Mouse (Mus musculus): ENCODE data around the gene Uhrf1. TPM values are rescaled to one million over a fixed set of nuclear protein-coding genes. Genes with fewer than 3 reads are reported as not detected.
A peak's percentile ranks its signal among the peaks of the same experiment; 100 is the strongest.

Gene Uhrf1
- polyA plus RNA-seq, 1 experiment from 2014 or later = 103 TPM

GRCm38 (mm10) chr17:56276643-56277566 lies 26.2 kb upstream of the Uhrf1 start, which contains the start of gene Ticam1:
Gene Ticam1 (minus strand): TSS chr17:56276786.
- H3K27me3 ChIP-seq (replicated peaks) = no peaks in the 10 kb centered on the region
- peaks cover 19% of the 10 kb centered on the region; the same call in 1 of the 2 replicates for H3K4me1 ChIP-seq
- peak within 1 kb of the TSS; percentile 69 for H3K9ac ChIP-seq
- peak within 1 kb of the TSS; percentile 76 for H3K4me2 ChIP-seq
- H3K9me3 ChIP-seq = no peaks in the 10 kb centered on the region
- ATAC-seq (ENCODE audit: insufficient read depth, low FRiP score, low read depth) = peak; percentile 94
- peaks cover 15% of the 10 kb centered on the region for H3K36me3 ChIP-seq
- WGBS = 2% methylated on average over 14 of the region's 21 CpGs
- peak within 1 kb of the TSS; percentile 89 for H3K27ac ChIP-seq
- peak within 1 kb of the TSS; percentile 69 for H3K4me3 ChIP-seq (replicated peaks)

GRCm38 (mm10) chr17:56277567-56277893 lies 25.6 kb upstream of the Uhrf1 start:
- Histone ChIP-seq H3K9ac (no peak overlapping the region), H3K4me3 (replicated peaks) (no peak overlapping the region)
- no peak for ATAC-seq (ENCODE audit: insufficient read depth, low FRiP score, low read depth)

GRCm38 (mm10) chr17:56278340-56278739 lies 24.8 kb upstream of the Uhrf1 start:
- Histone ChIP-seq H3K4me2 (no peak overlapping the region), H3K9me3 (no peaks in the 10 kb centered on the region), H3K27ac (peak overlapping the region; percentile 50; the same call in 1 of the 2 replicates), H3K9ac (no peak overlapping the region), H3K27me3 (replicated peaks) (no peaks in the 10 kb centered on the region), H3K36me3 (peaks cover 15% of the 10 kb centered on the region), H3K4me1 (peaks cover 13% of the 10 kb centered on the region; the same call in 1 of the 2 replicates), H3K4me3 (replicated peaks) (no peak overlapping the region)
- no peak for ATAC-seq (ENCODE audit: insufficient read depth, low FRiP score, low read depth)
- 88% methylated on average over 5 of the region's 5 CpGs for WGBS

More at GRCm38 (mm10) chr17:56277567-56277893, 25.6 kb upstream of the Uhrf1 start:
- H3K36me3 ChIP-seq = peaks cover 15% of the 10 kb centered on the region
- H3K27me3 ChIP-seq (replicated peaks) = no peaks in the 10 kb centered on the region
- H3K9me3 ChIP-seq = no peaks in the 10 kb centered on the region
- WGBS = 32% methylated on average over 2 of the region's 2 CpGs
- peak overlapping the region; percentile 76 for H3K4me2 ChIP-seq
- peak overlapping the region; percentile 89 for H3K27ac ChIP-seq
- peaks cover 19% of the 10 kb centered on the region; the same call in 1 of the 2 replicates for H3K4me1 ChIP-seq

GRCm38 (mm10) chr17:56279481-56280155 lies 23.5 kb upstream of the Uhrf1 start:
- Histone ChIP-seq H3K4me1 (0 out of 2 replicates have a peak, but pooled peaks cover 4% of the 10 kb centered on the region), H3K4me2 (no peak overlapping the region), H3K27ac (0 out of 2 replicates have a peak overlapping the region, but pooled peaks have one; percentile 27), H3K27me3 (replicated peaks) (no peaks in the 10 kb centered on the region), H3K9ac (no peak overlapping the region), H3K9me3 (no peaks in the 10 kb centered on the region), H3K4me3 (replicated peaks) (no peak overlapping the region), H3K36me3 (peaks cover 23% of the 10 kb centered on the region)
- WGBS = 87% methylated on average over 12 of the region's 12 CpGs
- no peak for ATAC-seq (ENCODE audit: insufficient read depth, low FRiP score, low read depth)

GRCm38 (mm10) chr17:56281193-56281592 lies 21.9 kb upstream of the Uhrf1 start:
- H3K4me3 ChIP-seq (replicated peaks) = no peak overlapping the region
- WGBS = 85% methylated on average over 12 of the region's 12 CpGs
- H3K27ac ChIP-seq = no peak overlapping the region
- no peak overlapping the region for H3K4me2 ChIP-seq
- H3K9me3 ChIP-seq = no peaks in the 10 kb centered on the region
- H3K36me3 ChIP-seq = peaks cover 39% of the 10 kb centered on the region
- ATAC-seq (ENCODE audit: insufficient read depth, low FRiP score, low read depth) = no peak
- H3K9ac ChIP-seq = no peak overlapping the region
- H3K4me1 ChIP-seq = 0 out of 2 replicates have a peak, but pooled peaks cover 4% of the 10 kb centered on the region
- no peaks in the 10 kb centered on the region for H3K27me3 ChIP-seq (replicated peaks)

GRCm38 (mm10) chr17:56282802-56283201 lies 20.3 kb upstream of the Uhrf1 start:
- ATAC-seq (ENCODE audit: insufficient read depth, low FRiP score, low read depth) = no peak
- Histone ChIP-seq H3K9ac (no peak overlapping the region), H3K27ac (no peak overlapping the region), H3K4me3 (replicated peaks) (no peak overlapping the region), H3K4me1 (peaks cover 11% of the 10 kb centered on the region), H3K27me3 (replicated peaks) (no peaks in the 10 kb centered on the region), H3K4me2 (no peak overlapping the region), H3K36me3 (peaks cover 47% of the 10 kb centered on the region), H3K9me3 (no peaks in the 10 kb centered on the region)
- 85% methylated on average over 4 of the region's 4 CpGs for WGBS

DNA sequence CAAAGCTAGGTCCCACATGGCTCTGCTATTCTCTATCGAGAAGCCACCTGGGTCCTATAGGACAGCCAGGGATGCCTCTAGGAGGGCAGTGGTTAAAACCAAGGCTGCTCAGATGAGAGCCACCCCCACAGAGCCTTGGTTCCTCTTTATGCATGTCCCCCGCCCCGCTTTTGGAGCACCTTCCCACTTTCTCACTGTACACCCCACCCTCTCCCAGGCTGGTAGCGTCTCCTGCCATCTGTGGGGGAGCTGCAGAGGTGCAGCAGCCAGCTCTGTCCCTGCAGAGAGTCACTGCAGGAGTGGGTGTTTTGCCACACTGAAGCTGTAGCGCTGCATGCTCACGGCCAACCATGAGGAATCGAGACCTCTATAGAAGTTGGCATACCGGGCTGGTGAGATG lies 19.8 kb upstream of the Uhrf1 start:
- no peak for ATAC-seq (ENCODE audit: insufficient read depth, low FRiP score, low read depth)

DNA sequence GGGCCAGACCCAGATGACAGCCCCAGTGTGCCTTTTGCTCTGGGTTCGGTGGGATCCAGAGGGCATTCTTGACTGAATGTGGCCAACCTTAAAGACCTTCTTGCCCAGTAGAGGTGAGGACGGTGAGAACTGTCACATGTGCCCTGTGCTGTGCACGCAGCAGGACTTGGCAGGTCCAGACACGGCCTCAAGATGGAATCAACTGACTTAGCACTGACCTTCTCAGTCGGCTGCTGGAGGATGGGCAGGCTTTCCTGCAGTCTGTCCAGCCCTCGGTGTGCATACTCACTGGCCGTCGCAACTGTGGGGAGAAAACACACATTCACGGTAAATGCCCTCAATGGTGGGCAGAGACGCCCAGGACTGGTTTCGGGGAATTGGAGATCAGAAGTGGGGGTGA lies 17.1 kb upstream of the Uhrf1 start:
- peaks cover 39% of the 10 kb centered on the region for H3K36me3 ChIP-seq
- no peaks in the 10 kb centered on the region for H3K27me3 ChIP-seq (replicated peaks)
- no peak overlapping the region for H3K4me3 ChIP-seq (replicated peaks)
- no peak overlapping the region for H3K4me2 ChIP-seq
- H3K9ac ChIP-seq = no peak overlapping the region
- no peaks in the 10 kb centered on the region for H3K9me3 ChIP-seq
- H3K27ac ChIP-seq = no peak overlapping the region
- 94% methylated on average over 11 of the region's 11 CpGs for WGBS
- H3K4me1 ChIP-seq = peaks cover 26% of the 10 kb centered on the region
- ATAC-seq (ENCODE audit: insufficient read depth, low FRiP score, low read depth) = no peak

More for the DNA sequence above, 19.8 kb upstream of the Uhrf1 start:
- Histone ChIP-seq H3K9me3 (no peaks in the 10 kb centered on the region), H3K36me3 (peaks cover 47% of the 10 kb centered on the region), H3K4me3 (replicated peaks) (no peak overlapping the region), H3K27ac (no peak overlapping the region), H3K4me1 (peaks cover 16% of the 10 kb centered on the region), H3K27me3 (replicated peaks) (no peaks in the 10 kb centered on the region), H3K9ac (no peak overlapping the region), H3K4me2 (no peak overlapping the region)
- WGBS = 92% methylated on average over 8 of the region's 8 CpGs

DNA sequence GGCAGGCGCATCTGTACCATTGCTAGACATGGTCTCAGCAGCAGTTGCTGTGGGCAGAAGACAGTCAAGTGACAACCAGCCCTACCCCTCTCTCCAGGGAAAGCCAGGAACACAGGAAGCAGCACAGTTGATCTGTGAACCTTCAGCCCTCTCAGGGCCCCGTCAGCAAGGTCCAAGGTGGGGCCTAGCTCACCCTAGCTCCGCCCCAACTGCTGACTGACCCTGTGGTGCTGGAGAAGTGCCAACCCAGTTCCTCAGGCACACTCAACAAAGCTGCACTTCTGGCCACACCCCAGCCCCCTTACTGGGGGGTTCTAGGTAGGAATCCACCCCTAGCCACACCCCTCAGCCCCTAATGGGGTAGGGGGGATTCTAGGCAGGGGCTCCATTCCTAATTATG lies 15.3 kb upstream of the Uhrf1 start:
- H3K27ac ChIP-seq = peak overlapping the region; percentile 49
- H3K9me3 ChIP-seq = no peaks in the 10 kb centered on the region
- ATAC-seq (ENCODE audit: insufficient read depth, low FRiP score, low read depth) = peak; percentile 9; the same call in 1 of the 2 replicates
- H3K27me3 ChIP-seq (replicated peaks) = no peaks in the 10 kb centered on the region
- peaks cover 31% of the 10 kb centered on the region for H3K4me1 ChIP-seq
- no peak overlapping the region for H3K9ac ChIP-seq
- H3K4me3 ChIP-seq (replicated peaks) = peak overlapping the region; percentile 17; the same call in 1 of the 2 replicates
- WGBS = 39% methylated on average over 3 of the region's 3 CpGs
- peak overlapping the region; percentile 44 for H3K4me2 ChIP-seq
- H3K36me3 ChIP-seq = peaks cover 32% of the 10 kb centered on the region

DNA sequence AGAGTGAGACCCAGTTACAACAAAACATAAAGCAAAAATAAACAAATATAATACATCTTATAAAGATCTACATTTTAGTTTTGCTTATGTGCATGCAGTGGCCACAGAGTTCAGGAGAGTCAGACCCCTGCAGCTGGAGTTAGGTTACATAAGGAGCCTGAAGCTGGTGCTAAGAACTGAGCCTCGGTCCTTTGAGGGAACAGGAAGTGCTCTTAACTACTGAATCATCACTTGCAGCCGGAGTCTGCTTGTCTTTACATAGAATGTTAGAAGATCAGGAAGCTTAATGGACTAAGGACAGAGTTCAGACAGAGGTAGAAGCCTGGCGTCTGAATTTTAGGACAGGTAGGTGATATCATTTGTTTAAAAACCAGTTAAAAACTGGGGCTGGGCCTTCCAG lies 14.3 kb upstream of the Uhrf1 start:
- WGBS = 26% methylated on average over 3 of the region's 3 CpGs
- Histone ChIP-seq H3K27me3 (replicated peaks) (no peaks in the 10 kb centered on the region), H3K4me1 (peaks cover 31% of the 10 kb centered on the region)

DNA sequence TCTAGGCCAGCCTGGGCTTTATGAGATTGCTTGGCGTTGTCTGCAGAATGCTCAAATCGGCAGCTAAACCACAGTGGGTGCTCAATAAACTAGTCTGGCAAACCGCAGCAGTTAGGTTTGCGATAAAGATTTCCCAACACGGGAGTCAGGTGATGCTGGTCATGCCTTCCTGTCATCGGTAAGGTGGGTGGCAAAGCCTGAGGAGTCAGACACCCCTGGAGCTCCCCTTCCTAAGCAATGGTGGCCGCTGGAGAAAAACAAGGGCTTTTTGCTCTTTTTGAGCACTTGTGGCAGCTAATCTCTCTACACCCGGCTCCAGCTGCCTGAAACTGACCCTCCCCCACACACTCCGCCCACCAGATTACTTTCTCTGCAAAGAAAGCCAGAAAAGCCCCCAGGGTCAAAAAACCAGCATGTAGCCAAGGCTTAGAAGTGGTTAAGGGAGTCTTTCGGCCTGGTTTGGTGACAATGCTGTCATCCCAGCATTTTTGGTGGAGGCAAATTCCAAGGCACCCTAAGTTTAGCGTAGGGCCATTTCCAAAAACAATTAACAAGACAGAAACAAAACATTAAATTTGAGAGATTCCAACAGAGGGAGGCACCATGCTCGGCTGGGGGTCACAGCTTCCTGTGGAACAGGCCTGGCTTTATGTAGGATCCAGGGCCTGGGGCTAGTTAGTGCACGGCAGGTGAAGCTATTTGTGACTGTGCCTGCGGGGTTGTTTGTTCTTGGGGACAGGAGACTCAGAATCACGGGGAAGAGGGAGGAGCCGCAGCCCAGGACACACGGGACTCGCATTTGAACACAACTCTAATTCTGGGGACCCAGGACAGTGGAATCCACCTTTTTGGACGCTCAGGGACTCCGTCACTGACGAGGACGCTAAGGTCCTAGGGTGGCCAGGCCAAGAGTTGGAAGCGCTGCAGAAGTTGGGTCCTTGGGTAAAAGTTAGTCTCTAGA lies 13.5 kb upstream of the Uhrf1 start:
- peak; percentile 8; the same call in 1 of the 2 replicates for ATAC-seq (ENCODE audit: insufficient read depth, low FRiP score, low read depth)
- Histone ChIP-seq H3K4me3 (replicated peaks) (peak overlapping the region; percentile 57), H3K4me2 (peak overlapping the region; percentile 79), H3K9me3 (no peaks in the 10 kb centered on the region), H3K27me3 (replicated peaks) (no peaks in the 10 kb centered on the region), H3K36me3 (peaks cover 23% of the 10 kb centered on the region), H3K27ac (peak overlapping the region; percentile 97), H3K4me1 (peaks cover 31% of the 10 kb centered on the region), H3K9ac (peak overlapping the region; percentile 45)
- WGBS = 3% methylated on average over 23 of the region's 23 CpGs

More for the DNA sequence above, 14.3 kb upstream of the Uhrf1 start:
- Histone ChIP-seq H3K36me3 (peaks cover 31% of the 10 kb centered on the region), H3K27ac (peak overlapping the region; percentile 97), H3K9me3 (no peaks in the 10 kb centered on the region), H3K4me2 (peak overlapping the region; percentile 79), H3K9ac (no peak overlapping the region; the same call in 1 of the 2 replicates), H3K4me3 (replicated peaks) (peak overlapping the region; percentile 57)
- no peak for ATAC-seq (ENCODE audit: insufficient read depth, low FRiP score, low read depth)

Data from stomach, embryonic 15.5 days (tissue).